Mouse (Mus musculus): ENCODE data around the gene Dapk2. TPM values are rescaled to one million over a fixed set of nuclear protein-coding genes. Genes with fewer than 3 reads are reported as not detected.

The Dapk2 gene
- polyA plus RNA-seq, 1 experiment from 2014 or later = 0.07 TPM

- Histone ChIP-seq H3K4me3 (ENCODE audit: inconsistent target) (no peak overlapping the region), H3K27ac (no peak overlapping the region), H3K79me2 (ENCODE audit: inconsistent target) (no peaks in the 10 kb centered on the region), H3K36me3 (ENCODE audit: inconsistent target) (no peaks in the 10 kb centered on the region)
- WGBS (ENCODE audit: missing documents) = 56% methylated on average over 5 of the region's 5 CpGs
Observed at GRCm38 (mm10) chr9:66213386-66214032, 55.5 kb downstream of the Dapk2 start.

GRCm38 (mm10) chr9:66215551-66215950, 57.5 kb downstream of the Dapk2 start:
- Histone ChIP-seq H3K79me2 (ENCODE audit: inconsistent target) (no peaks in the 10 kb centered on the region), H3K27ac (no peak overlapping the region), H3K36me3 (ENCODE audit: inconsistent target) (no peaks in the 10 kb centered on the region), H3K4me3 (ENCODE audit: inconsistent target) (no peak overlapping the region)

- H3K4me3 ChIP-seq (ENCODE audit: inconsistent target) = no peak overlapping the region
- WGBS (ENCODE audit: missing documents) = 55% methylated on average over 4 of the region's 4 CpGs
- no peaks in the 10 kb centered on the region for H3K79me2 ChIP-seq (ENCODE audit: inconsistent target)
- no peaks in the 10 kb centered on the region for H3K36me3 ChIP-seq (ENCODE audit: inconsistent target)
- no peak overlapping the region for H3K27ac ChIP-seq
Observed at GRCm38 (mm10) chr9:66217970-66218369, 59.9 kb downstream of the Dapk2 start.

- whole genome bisulfite sequencing (ENCODE audit: missing documents) = 87% methylated on average over 10 of the region's 10 CpGs
- no peaks in the 10 kb centered on the region for H3K79me2 ChIP-seq (ENCODE audit: inconsistent target)
- no peak overlapping the region for H3K27ac ChIP-seq
- no peaks in the 10 kb centered on the region for H3K36me3 ChIP-seq (ENCODE audit: inconsistent target)
- no peak overlapping the region for H3K4me3 ChIP-seq (ENCODE audit: inconsistent target)
Observed at GRCm38 (mm10) chr9:66218917-66219725, 61.1 kb downstream of the Dapk2 start.

GRCm38 (mm10) chr9:66223872-66224271, 65.8 kb downstream of the Dapk2 start:
- H3K4me3 ChIP-seq (ENCODE audit: inconsistent target) = no peak overlapping the region
- no peak overlapping the region for H3K27ac ChIP-seq
- no peaks in the 10 kb centered on the region for H3K79me2 ChIP-seq (ENCODE audit: inconsistent target)
- H3K36me3 ChIP-seq (ENCODE audit: inconsistent target) = no peaks in the 10 kb centered on the region
- 96% methylated on average over 2 of the region's 2 CpGs for WGBS (ENCODE audit: missing documents)

GRCm38 (mm10) chr9:66225737-66226485, 67.9 kb downstream of the Dapk2 start:
- 88% methylated on average over 5 of the region's 5 CpGs for WGBS (ENCODE audit: missing documents)
- Histone ChIP-seq H3K27ac (no peak overlapping the region), H3K79me2 (ENCODE audit: inconsistent target) (no peaks in the 10 kb centered on the region), H3K4me3 (ENCODE audit: inconsistent target) (no peak overlapping the region), H3K36me3 (ENCODE audit: inconsistent target) (no peaks in the 10 kb centered on the region)

GRCm38 (mm10) chr9:66228456-66229151, 70.6 kb downstream of the Dapk2 start:
- H3K4me3 ChIP-seq (ENCODE audit: inconsistent target) = no peak overlapping the region
- H3K27ac ChIP-seq = no peak overlapping the region
- WGBS (ENCODE audit: missing documents) = 91% methylated on average over 2 of the region's 2 CpGs
- no peaks in the 10 kb centered on the region for H3K36me3 ChIP-seq (ENCODE audit: inconsistent target)
- H3K79me2 ChIP-seq (ENCODE audit: inconsistent target) = no peaks in the 10 kb centered on the region

- Histone ChIP-seq H3K27ac (no peak overlapping the region), H3K79me2 (ENCODE audit: inconsistent target) (no peaks in the 10 kb centered on the region), H3K36me3 (ENCODE audit: inconsistent target) (no peaks in the 10 kb centered on the region), H3K4me3 (ENCODE audit: inconsistent target) (no peak overlapping the region)
- 50% methylated on average over 7 of the region's 7 CpGs for WGBS (ENCODE audit: missing documents)
Observed at GRCm38 (mm10) chr9:66231820-66232479, 73.9 kb downstream of the Dapk2 start.

- H3K79me2 ChIP-seq (ENCODE audit: inconsistent target) = no peaks in the 10 kb centered on the region
- no peak overlapping the region for H3K27ac ChIP-seq
- no peak overlapping the region for H3K4me3 ChIP-seq (ENCODE audit: inconsistent target)
- WGBS (ENCODE audit: missing documents) = 93% methylated on average over 2 of the region's 2 CpGs
- no peaks in the 10 kb centered on the region for H3K36me3 ChIP-seq (ENCODE audit: inconsistent target)
Observed at GRCm38 (mm10) chr9:66236615-66237014, 78.6 kb downstream of the Dapk2 start.

GRCm38 (mm10) chr9:66237742-66238141, 79.7 kb downstream of the Dapk2 start:
- WGBS (ENCODE audit: missing documents) = 80% methylated on average over 1 of the region's 1 CpGs
- no peaks in the 10 kb centered on the region for H3K79me2 ChIP-seq (ENCODE audit: inconsistent target)
- no peak overlapping the region for H3K27ac ChIP-seq
- no peak overlapping the region for H3K4me3 ChIP-seq (ENCODE audit: inconsistent target)
- no peaks in the 10 kb centered on the region for H3K36me3 ChIP-seq (ENCODE audit: inconsistent target)

GRCm38 (mm10) chr9:66239173-66239572, 81.2 kb downstream of the Dapk2 start:
- no peaks in the 10 kb centered on the region for H3K79me2 ChIP-seq (ENCODE audit: inconsistent target)
- H3K4me3 ChIP-seq (ENCODE audit: inconsistent target) = no peak overlapping the region
- no peaks in the 10 kb centered on the region for H3K36me3 ChIP-seq (ENCODE audit: inconsistent target)
- WGBS (ENCODE audit: missing documents) = 39% methylated on average over 7 of the region's 7 CpGs
- no peak overlapping the region for H3K27ac ChIP-seq

GRCm38 (mm10) chr9:66239691-66240090, 81.7 kb downstream of the Dapk2 start:
- no peaks in the 10 kb centered on the region for H3K36me3 ChIP-seq (ENCODE audit: inconsistent target)
- WGBS (ENCODE audit: missing documents) = 94% methylated on average over 3 of the region's 3 CpGs
- no peak overlapping the region for H3K4me3 ChIP-seq (ENCODE audit: inconsistent target)
- H3K79me2 ChIP-seq (ENCODE audit: inconsistent target) = no peaks in the 10 kb centered on the region
- H3K27ac ChIP-seq = no peak overlapping the region

GRCm38 (mm10) chr9:66240493-66240892, 82.5 kb downstream of the Dapk2 start:
- Histone ChIP-seq H3K36me3 (ENCODE audit: inconsistent target) (no peaks in the 10 kb centered on the region), H3K27ac (no peak overlapping the region), H3K4me3 (ENCODE audit: inconsistent target) (no peak overlapping the region), H3K79me2 (ENCODE audit: inconsistent target) (no peaks in the 10 kb centered on the region)
- WGBS (ENCODE audit: missing documents) = 22% methylated on average over 4 of the region's 4 CpGs

GRCm38 (mm10) chr9:66240991-66241390, 83.0 kb downstream of the Dapk2 start:
- no peak overlapping the region for H3K27ac ChIP-seq
- H3K4me3 ChIP-seq (ENCODE audit: inconsistent target) = no peak overlapping the region
- H3K36me3 ChIP-seq (ENCODE audit: inconsistent target) = no peaks in the 10 kb centered on the region
- no peaks in the 10 kb centered on the region for H3K79me2 ChIP-seq (ENCODE audit: inconsistent target)
- 68% methylated on average over 3 of the region's 3 CpGs for WGBS (ENCODE audit: missing documents)
